Mouse (Mus musculus): ENCODE measurements around the gene Pex1.
A peak's percentile ranks its signal among the peaks of the same experiment; 100 is the strongest.
"Not testable (repeated sequence)": the region's sequence is repeated elsewhere in the genome, so short reads cannot be mapped to it uniquely, and the experiment has no call there.

The Pex1 gene

GRCm38 (mm10) chr5:3595693-3596398 is at the start of gene Pex1:
Gene Pex1, plus strand, starts transcription at chr5:3596066.
- peak; percentile 94 to 95 for DNase-seq

- DNase-seq, result no peak
These were observed 49.6 kb upstream of the Pex1 start for GRCm38 (mm10) chr5:3546226-3546625.

DNA sequence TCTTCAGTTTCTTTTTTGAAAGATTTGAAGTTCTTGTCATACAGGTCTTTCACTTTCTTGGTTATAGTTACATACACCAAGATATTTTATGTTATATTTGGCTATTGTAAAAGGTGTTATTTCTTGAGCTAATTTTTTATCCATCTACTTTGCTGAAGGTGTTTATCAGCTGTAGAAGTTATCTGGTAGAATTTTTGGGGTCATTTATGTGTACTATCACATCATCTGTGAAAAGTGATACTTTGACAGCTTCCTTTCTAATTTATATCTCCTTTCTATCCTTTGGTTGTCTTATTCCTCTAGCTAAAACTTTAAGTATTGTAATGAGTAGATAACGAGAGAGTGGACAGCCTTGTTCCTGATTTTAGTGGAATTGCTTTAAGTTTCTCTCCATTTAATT is 44.4 kb upstream of the Pex1 start:
- DNase-seq, result no peak

DNA sequence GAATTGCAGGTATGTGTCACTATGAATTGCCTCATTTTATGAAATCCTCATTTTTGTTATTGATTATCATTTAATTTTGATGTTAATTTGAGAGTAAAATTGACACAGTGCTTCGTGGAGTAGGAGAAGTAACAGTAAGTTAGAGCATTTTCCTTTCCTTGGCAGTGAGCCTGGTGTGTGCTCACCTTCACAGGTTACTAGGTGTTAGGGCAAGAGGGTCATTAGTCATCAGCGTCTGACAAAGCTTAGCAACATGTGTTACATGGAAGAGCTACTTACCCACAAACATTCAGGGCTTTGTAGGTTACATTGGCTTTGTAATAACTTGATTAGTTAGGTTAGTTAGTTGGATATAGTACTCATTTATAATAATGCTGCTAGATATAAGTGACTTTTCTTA is 41.7 kb upstream of the Pex1 start:
- no peak for DNase-seq

DNA sequence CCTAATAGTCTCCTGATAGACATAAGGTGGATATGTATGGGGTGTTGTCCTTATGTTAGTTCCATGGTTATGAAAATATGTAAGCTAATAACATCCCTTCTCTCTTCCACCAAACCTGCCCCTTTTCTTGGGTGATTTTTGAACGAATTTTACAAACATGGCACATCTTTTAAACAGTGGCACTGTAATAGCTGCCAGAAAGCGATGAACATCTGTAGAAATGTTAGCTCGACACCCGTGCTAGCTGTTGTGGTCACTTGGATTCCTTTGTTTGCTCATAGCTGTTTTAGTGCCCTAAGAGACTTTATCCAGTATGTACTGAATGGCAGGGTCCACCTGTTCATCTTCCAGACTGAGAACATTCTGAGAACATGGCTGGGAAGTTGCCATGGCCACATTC is 24.6 kb upstream of the Pex1 start, which contains the start of gene 1700109H08Rik:
Gene 1700109H08Rik, plus strand, starts transcription at position 301 of the 400 bp plus-strand sequence.
- DNase-seq, result no peak

DNA sequence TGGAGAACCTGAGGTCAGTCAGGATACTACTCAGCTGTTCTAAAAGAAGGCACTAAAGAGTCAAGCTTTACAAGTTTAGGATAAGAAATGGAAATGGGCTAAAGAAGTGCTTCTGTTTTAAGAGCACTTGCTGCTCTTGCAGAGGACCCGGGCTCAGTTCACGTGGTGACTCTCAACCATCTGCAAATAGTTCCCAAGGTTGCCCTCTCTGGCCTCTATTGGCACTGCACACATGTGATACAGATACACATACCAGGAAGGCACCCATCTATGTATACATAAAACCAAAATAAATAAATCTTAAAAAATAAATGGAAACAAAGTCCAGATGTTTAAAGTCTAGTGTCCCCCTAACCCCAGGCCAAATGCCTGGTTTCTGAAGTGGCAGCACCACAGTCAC is 21.0 kb upstream of the Pex1 start:
- no peak for DNase-seq

DNA sequence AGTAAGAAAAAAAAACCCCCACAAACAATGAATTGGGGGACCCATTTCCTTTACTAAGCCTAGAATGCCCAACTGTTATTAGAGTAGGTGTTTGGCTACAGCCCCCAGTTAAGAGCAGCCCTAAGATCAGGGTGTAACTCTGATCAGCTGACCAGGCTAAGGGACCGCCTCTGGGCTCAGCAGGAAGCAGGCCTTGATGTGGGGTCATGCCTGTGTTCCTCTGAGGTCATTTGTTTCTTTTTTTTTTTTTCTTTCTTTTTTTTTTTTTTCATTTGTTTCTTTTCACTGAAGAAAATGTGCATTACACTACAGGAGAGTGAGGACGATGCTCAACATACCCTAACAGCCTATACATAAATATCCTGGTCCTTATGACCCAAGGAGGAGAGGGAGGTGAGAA is 17.9 kb upstream of the Pex1 start:
- DNase-seq, result no peak

GRCm38 (mm10) chr5:3579066-3579465 is 16.8 kb upstream of the Pex1 start:
- no peak for DNase-seq

GRCm38 (mm10) chr5:3596399-3596766 is 517 bp downstream of the Pex1 start, which contains the start of gene Rbm48:
Gene Rbm48, minus strand, starts transcription at chr5:3596585.
- DNase-seq, result peak; percentile 76 to 83

- DNase-seq, result no peak
These were observed 1.3 kb downstream of the Pex1 start for GRCm38 (mm10) chr5:3597171-3597570.

- DNase-seq, result no peak
These were observed 2.9 kb downstream of the Pex1 start for GRCm38 (mm10) chr5:3598766-3599165.

GRCm38 (mm10) chr5:3600298-3600697 is 4.4 kb downstream of the Pex1 start:
- DNase-seq, result no peak

DNA sequence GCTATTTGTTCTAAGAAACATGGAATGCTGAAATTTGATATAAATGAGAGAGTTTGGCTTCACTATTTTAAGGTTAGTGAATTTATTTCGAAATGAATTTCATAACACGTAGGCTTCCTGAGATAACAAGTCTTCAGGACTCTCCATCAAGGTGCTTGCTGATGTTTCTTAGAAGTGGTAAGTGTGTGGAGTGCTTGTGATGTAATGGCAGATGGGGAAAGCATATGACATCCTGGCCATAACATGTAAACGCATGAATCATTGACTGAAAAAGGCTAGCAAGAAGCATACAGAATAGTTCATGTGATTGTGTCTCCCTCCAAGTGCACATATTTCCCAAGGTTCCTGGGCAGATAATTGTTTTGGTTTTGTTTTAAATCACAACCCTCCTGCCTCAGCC is 4.9 kb downstream of the Pex1 start:
- DNase-seq, result no peak

DNA sequence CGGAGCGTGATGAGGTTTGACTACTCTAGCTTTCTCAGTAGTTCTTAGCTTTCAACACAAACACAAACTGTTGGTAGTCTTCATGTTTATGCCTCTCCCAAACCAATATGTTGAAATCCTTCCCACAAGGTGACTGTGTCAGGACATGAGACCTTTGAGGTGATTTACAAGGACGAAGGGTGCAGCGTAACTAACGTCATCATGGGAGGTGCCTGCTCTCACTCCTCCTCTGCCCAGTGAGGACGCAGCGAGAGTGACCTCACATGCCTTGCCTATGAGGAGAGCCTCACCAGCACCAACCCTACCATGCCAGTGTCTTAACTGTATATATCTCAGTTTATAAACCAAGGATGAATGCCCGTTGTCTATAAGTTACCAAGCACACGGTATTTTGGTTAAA is 11.2 kb downstream of the Pex1 start:
- no peak for DNase-seq

DNA sequence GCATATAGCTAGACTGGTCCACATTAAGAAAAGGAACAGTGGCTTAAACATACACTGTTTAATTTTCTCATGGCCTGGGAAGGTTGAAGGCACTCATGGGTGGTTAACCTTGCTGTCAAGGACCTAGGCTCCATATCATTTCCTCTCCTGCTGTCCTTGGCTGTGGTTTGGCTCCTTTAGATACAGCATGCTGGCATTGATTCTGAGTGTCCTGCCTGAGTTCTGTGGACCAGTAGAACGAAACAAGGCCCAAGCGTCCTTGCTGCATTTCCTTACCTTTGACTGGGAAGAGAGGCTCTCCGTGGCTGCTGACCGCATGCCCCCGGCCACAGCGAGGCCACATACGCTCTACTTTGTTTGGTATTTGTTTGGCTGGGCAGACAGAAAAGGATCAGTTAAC is 13.4 kb downstream of the Pex1 start:
- DNase-seq, result no peak

DNA sequence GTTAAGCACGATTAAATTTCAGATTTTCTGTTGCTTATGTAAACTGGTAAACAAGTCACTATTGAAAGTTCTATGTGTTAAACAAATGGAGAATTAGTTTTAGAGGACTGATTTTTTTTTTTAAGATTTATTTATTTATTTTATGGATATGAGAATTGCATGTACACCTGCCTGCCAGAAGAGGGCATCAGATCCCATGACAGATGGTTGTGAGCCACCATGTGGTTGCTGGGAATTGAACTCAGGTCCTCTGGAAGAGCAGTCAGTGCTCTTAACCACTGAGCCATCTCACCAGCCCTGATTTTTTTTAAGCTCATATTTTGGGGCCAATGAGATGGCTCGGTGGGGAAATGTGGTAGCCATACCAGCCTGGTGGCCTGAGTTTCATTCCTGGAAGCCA is 16.0 kb downstream of the Pex1 start:
- DNase-seq, result not testable (repeated sequence)

GRCm38 (mm10) chr5:3620486-3620885 is 24.6 kb downstream of the Pex1 start:
- no peak for DNase-seq

- no peak for DNase-seq
These were observed 34.2 kb downstream of the Pex1 start for GRCm38 (mm10) chr5:3630055-3630454.

GRCm38 (mm10) chr5:3631512-3632271 is 35.8 kb downstream of the Pex1 start:
- no peak for DNase-seq

- no peak for DNase-seq
These were observed 36.4 kb downstream of the Pex1 start for GRCm38 (mm10) chr5:3632285-3632684.

- no peak for DNase-seq
These were observed 37.4 kb downstream of the Pex1 start for GRCm38 (mm10) chr5:3633315-3633714.

DNA sequence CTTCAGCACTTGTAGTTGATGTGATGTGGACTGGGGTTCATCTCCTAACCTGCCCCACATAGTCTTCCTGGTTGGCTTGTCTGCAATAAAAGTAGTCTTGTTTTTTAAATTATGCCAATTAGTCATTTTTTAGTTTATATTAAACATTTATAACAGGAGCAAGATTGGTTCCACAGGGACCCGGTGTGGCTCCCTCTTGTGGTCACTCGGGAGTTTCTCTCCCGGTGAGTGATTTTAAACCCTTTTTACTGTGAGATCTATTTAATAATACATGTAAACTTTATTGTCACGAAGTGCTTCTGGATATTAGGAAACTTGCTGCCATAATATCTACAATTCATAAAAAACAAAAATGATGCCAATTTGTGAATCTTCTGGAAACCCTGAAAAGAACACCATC is 38.1 kb downstream of the Pex1 start:
- DNase-seq, result no peak

GRCm38 (mm10) chr5:3635286-3635685 is 39.4 kb downstream of the Pex1 start:
- DNase-seq, result no peak

DNA sequence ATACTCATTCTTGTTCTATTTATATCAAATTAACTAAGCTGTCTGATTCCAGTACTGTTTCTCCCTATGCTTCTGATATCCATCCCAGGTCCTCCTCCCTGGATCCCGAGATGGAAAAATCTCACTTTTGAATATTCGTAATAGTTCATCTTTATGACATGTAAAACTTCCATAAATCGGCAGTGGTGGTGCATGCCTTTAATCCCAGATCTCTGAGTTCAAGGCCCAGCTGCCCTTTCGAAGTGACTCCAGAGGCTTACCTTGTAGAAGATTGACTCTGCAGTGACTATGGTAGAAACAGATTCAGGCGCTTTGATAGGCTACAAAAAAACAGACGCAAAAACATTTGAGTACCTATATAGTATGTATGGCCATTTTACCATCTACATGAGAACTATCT is 48.8 kb downstream of the Pex1 start:
- no peak for DNase-seq
